Mouse (Mus musculus) megakaryocyte-erythroid progenitor cell, adult 5 weeks (primary cell): Measurements from ENCODE around the gene Bak1. TPM values are rescaled to one million over a fixed set of nuclear protein-coding genes. Genes with fewer than 3 reads are reported as not detected.

Source experiments
- polyA plus RNA-seq: library from polyadenylated mRNA; stranded (reverse); fragments of >175 nt; gene quantifications from 2 replicates; pipeline ENCODE4 v1.2.3, GENCODE M21; 2012

Bak1 gene
- polyA plus RNA-seq: 241 and 300 TPM in 2 replicates

GRCm38 (mm10) chr17:27028909-27029308, at the start of gene Bak1:
Gene Bak1, minus strand, starts transcription at chr17:27029009.

GRCm38 (mm10) chr17:27056812-27057516, 28.2 kb upstream of the Bak1 start, which contains the start of gene Itpr3:
Gene Itpr3, plus strand, starts transcription at chr17:27057304.

GRCm38 (mm10) chr17:26972703-26973574, 55.9 kb downstream of the Bak1 start, which contains the start of gene Zbtb9:
Gene Zbtb9, plus strand, starts transcription at chr17:26973167.

Other genes with a start within 250 kb of the Bak1 start
- 22.3 and 26.4 TPM in 2 replicates for gene Bnip1, start 247.9 kb downstream of the Bak1 start, polyA plus RNA-seq
- gene Nkx2-5, start 184.0 kb downstream of the Bak1 start, polyA plus RNA-seq: 0.04 TPM in 1 of 2 replicates, not detected in the other
- gene Kifc5b, start 111.9 kb downstream of the Bak1 start, polyA plus RNA-seq: 24.9 and 25.1 TPM in 2 replicates
- gene Phf1, start 96.0 kb downstream of the Bak1 start, polyA plus RNA-seq: 48.1 and 52.8 TPM in 2 replicates
- gene Cuta, start 89.4 kb downstream of the Bak1 start, polyA plus RNA-seq: 458 and 468 TPM in 2 replicates
- gene Syngap1, start 87.8 kb downstream of the Bak1 start, polyA plus RNA-seq: 18.5 and 29.4 TPM in 2 replicates
- 5.6 and 5.7 TPM in 2 replicates for gene Zbtb9, start 55.8 kb downstream of the Bak1 start, polyA plus RNA-seq
- 9.0 and 10.8 TPM in 2 replicates for gene Itpr3, start 28.3 kb upstream of the Bak1 start, polyA plus RNA-seq
- 236 and 242 TPM in 2 replicates for gene Uqcc2, start 104.9 kb upstream of the Bak1 start, polyA plus RNA-seq
- gene Ip6k3, start 138.8 kb upstream of the Bak1 start, polyA plus RNA-seq: 0.02 and 0.04 TPM in 2 replicates
- 112 and 133 TPM in 2 replicates for gene Lemd2, start 175.5 kb upstream of the Bak1 start, polyA plus RNA-seq